Mouse (Mus musculus): ENCODE measurements at regions not wholly inside any gene's neighbourhood (a gene's known extent, or its start where the extent isn't known, plus 50 kb on each side); places are given as distances from the start of the nearest gene placed in this dataset.

- Histone ChIP-seq H3K27me3 (ENCODE audit: control insufficient read depth, insufficient read depth, low read length) (no peaks in the 10 kb centered on the region), H3K36me3 (ENCODE audit: control insufficient read depth, insufficient read depth, low read length) (no peaks in the 10 kb centered on the region), H3K27ac (ENCODE audit: insufficient read depth, low read length) (no peak overlapping the region), H3K4me1 (ENCODE audit: control insufficient read depth, insufficient read depth, insufficient read length) (no peaks in the 10 kb centered on the region), H3K4me3 (ENCODE audit: extremely low read depth, insufficient read depth, insufficient read length) (no peak overlapping the region)
- 91% methylated on average over 4 of the region's 4 CpGs for WGBS
- TF ChIP-seq CTCF (IDR thresholded peaks at IDR 0.05; ENCODE audit: extremely low read depth, insufficient read depth, insufficient read length, insufficient replicate concordance) = no peak
- TF ChIP-seq POLR2A (IDR thresholded peaks at IDR 0.05; ENCODE audit: low read depth, low read length) = no peak
- DNase-seq (ENCODE audit: low read depth in 1 of 2, low spot score in 2 of 2) = no peak
Measured at GRCm38 (mm10) chr10:17260154-17260553, 462.9 kb upstream of the Cited2 start.

- H3K4me1 ChIP-seq (ENCODE audit: control insufficient read depth, insufficient read depth, insufficient read length) = no peaks in the 10 kb centered on the region
- no peak for DNase-seq (ENCODE audit: low read depth in 1 of 2, low spot score in 2 of 2)
- 94% methylated on average over 4 of the region's 4 CpGs for WGBS
- H3K27me3 ChIP-seq (ENCODE audit: control insufficient read depth, insufficient read depth, low read length) = no peaks in the 10 kb centered on the region
- TF ChIP-seq POLR2A (IDR thresholded peaks at IDR 0.05; ENCODE audit: low read depth, low read length) = no peak
- TF ChIP-seq CTCF (IDR thresholded peaks at IDR 0.05; ENCODE audit: extremely low read depth, insufficient read depth, insufficient read length, insufficient replicate concordance) = no peak
- H3K36me3 ChIP-seq (ENCODE audit: control insufficient read depth, insufficient read depth, low read length) = no peaks in the 10 kb centered on the region
- no peak overlapping the region for H3K27ac ChIP-seq (ENCODE audit: insufficient read depth, low read length)
- no peak overlapping the region for H3K4me3 ChIP-seq (ENCODE audit: extremely low read depth, insufficient read depth, insufficient read length)
Measured at GRCm38 (mm10) chr10:17260615-17261014, 462.4 kb upstream of the Cited2 start.

- WGBS = 83% methylated on average over 4 of the region's 4 CpGs
- no peak for DNase-seq (ENCODE audit: low read depth in 1 of 2, low spot score in 2 of 2)
- TF ChIP-seq CTCF (IDR thresholded peaks at IDR 0.05; ENCODE audit: extremely low read depth, insufficient read depth, insufficient read length, insufficient replicate concordance) (no peak), POLR2A (IDR thresholded peaks at IDR 0.05; ENCODE audit: low read depth, low read length) (no peak)
Measured at GRCm38 (mm10) chr10:17261192-17261824, 461.7 kb upstream of the Cited2 start.

GRCm38 (mm10) chr10:17261825-17262205 lies 461.2 kb upstream of the Cited2 start:
- WGBS = 85% methylated on average over 3 of the region's 3 CpGs
- TF ChIP-seq POLR2A (IDR thresholded peaks at IDR 0.05; ENCODE audit: low read depth, low read length) (no peak), CTCF (IDR thresholded peaks at IDR 0.05; ENCODE audit: extremely low read depth, insufficient read depth, insufficient read length, insufficient replicate concordance) (no peak)

More at GRCm38 (mm10) chr10:17261192-17261824, 461.7 kb upstream of the Cited2 start:
- Histone ChIP-seq H3K4me1 (ENCODE audit: control insufficient read depth, insufficient read depth, insufficient read length) (no peaks in the 10 kb centered on the region), H3K27me3 (ENCODE audit: control insufficient read depth, insufficient read depth, low read length) (no peaks in the 10 kb centered on the region), H3K36me3 (ENCODE audit: control insufficient read depth, insufficient read depth, low read length) (no peaks in the 10 kb centered on the region), H3K27ac (ENCODE audit: insufficient read depth, low read length) (no peak overlapping the region), H3K4me3 (ENCODE audit: extremely low read depth, insufficient read depth, insufficient read length) (no peak overlapping the region)

GRCm38 (mm10) chr10:17272646-17273045 lies 450.4 kb upstream of the Cited2 start:
- H3K4me3 ChIP-seq (ENCODE audit: extremely low read depth, insufficient read depth, insufficient read length) = no peak overlapping the region
- no peaks in the 10 kb centered on the region for H3K36me3 ChIP-seq (ENCODE audit: control insufficient read depth, insufficient read depth, low read length)
- H3K4me1 ChIP-seq (ENCODE audit: control insufficient read depth, insufficient read depth, insufficient read length) = no peaks in the 10 kb centered on the region
- DNase-seq (ENCODE audit: low read depth in 1 of 2, low spot score in 2 of 2) = no peak
- TF ChIP-seq POLR2A (IDR thresholded peaks at IDR 0.05; ENCODE audit: low read depth, low read length) (no peak), CTCF (IDR thresholded peaks at IDR 0.05; ENCODE audit: extremely low read depth, insufficient read depth, insufficient read length, insufficient replicate concordance) (no peak)
- H3K27me3 ChIP-seq (ENCODE audit: control insufficient read depth, insufficient read depth, low read length) = no peaks in the 10 kb centered on the region
- 82% methylated on average over 5 of the region's 5 CpGs for WGBS
- H3K27ac ChIP-seq (ENCODE audit: insufficient read depth, low read length) = no peak overlapping the region

More at GRCm38 (mm10) chr10:17261825-17262205, 461.2 kb upstream of the Cited2 start:
- H3K27me3 ChIP-seq (ENCODE audit: control insufficient read depth, insufficient read depth, low read length) = no peaks in the 10 kb centered on the region
- no peaks in the 10 kb centered on the region for H3K4me1 ChIP-seq (ENCODE audit: control insufficient read depth, insufficient read depth, insufficient read length)
- H3K27ac ChIP-seq (ENCODE audit: insufficient read depth, low read length) = no peak overlapping the region
- H3K36me3 ChIP-seq (ENCODE audit: control insufficient read depth, insufficient read depth, low read length) = no peaks in the 10 kb centered on the region
- DNase-seq (ENCODE audit: low read depth in 1 of 2, low spot score in 2 of 2) = no peak
- no peak overlapping the region for H3K4me3 ChIP-seq (ENCODE audit: extremely low read depth, insufficient read depth, insufficient read length)

GRCm38 (mm10) chr10:17273855-17274254 lies 449.2 kb upstream of the Cited2 start:
- Histone ChIP-seq H3K4me3 (ENCODE audit: extremely low read depth, insufficient read depth, insufficient read length) (no peak overlapping the region), H3K36me3 (ENCODE audit: control insufficient read depth, insufficient read depth, low read length) (no peaks in the 10 kb centered on the region), H3K27me3 (ENCODE audit: control insufficient read depth, insufficient read depth, low read length) (no peaks in the 10 kb centered on the region), H3K27ac (ENCODE audit: insufficient read depth, low read length) (no peak overlapping the region), H3K4me1 (ENCODE audit: control insufficient read depth, insufficient read depth, insufficient read length) (no peaks in the 10 kb centered on the region)
- DNase-seq (ENCODE audit: low read depth in 1 of 2, low spot score in 2 of 2) = no peak
- 85% methylated on average over 3 of the region's 3 CpGs for WGBS
- TF ChIP-seq CTCF (IDR thresholded peaks at IDR 0.05; ENCODE audit: extremely low read depth, insufficient read depth, insufficient read length, insufficient replicate concordance) (no peak), POLR2A (IDR thresholded peaks at IDR 0.05; ENCODE audit: low read depth, low read length) (no peak)

- 36% methylated on average over 1 of the region's 1 CpGs for WGBS
- no peak for DNase-seq (ENCODE audit: low read depth in 1 of 2, low spot score in 2 of 2)
Measured at GRCm38 (mm10) chr10:17275214-17275613, 447.8 kb upstream of the Cited2 start.

More at GRCm38 (mm10) chr10:17275214-17275613, 447.8 kb upstream of the Cited2 start:
- Histone ChIP-seq H3K36me3 (ENCODE audit: control insufficient read depth, insufficient read depth, low read length) (no peaks in the 10 kb centered on the region), H3K4me1 (ENCODE audit: control insufficient read depth, insufficient read depth, insufficient read length) (no peaks in the 10 kb centered on the region), H3K27me3 (ENCODE audit: control insufficient read depth, insufficient read depth, low read length) (no peaks in the 10 kb centered on the region), H3K4me3 (ENCODE audit: extremely low read depth, insufficient read depth, insufficient read length) (no peak overlapping the region), H3K27ac (ENCODE audit: insufficient read depth, low read length) (no peak overlapping the region)
- TF ChIP-seq POLR2A (IDR thresholded peaks at IDR 0.05; ENCODE audit: low read depth, low read length) (no peak), CTCF (IDR thresholded peaks at IDR 0.05; ENCODE audit: extremely low read depth, insufficient read depth, insufficient read length, insufficient replicate concordance) (no peak)

All from spleen, adult 2 months (tissue).